Mouse (Mus musculus) CH12.LX (cell line): ENCODE measurements around the gene Spred2. TPM values are rescaled to one million over a fixed set of nuclear protein-coding genes. Genes with fewer than 3 reads are reported as not detected.

Experiments used
- DNase-seq: peaks from one replicate; pipeline ENCODE4 v3.0.0-alpha.2; 2013; ENCODE audit errors: extremely low read depth
- H3K27ac ChIP-seq: 2 replicates; pipeline ENCODE4 v1.5.1; 2012; ENCODE audit warnings: low read depth, mild to moderate bottlenecking, control low read depth, moderate library complexity; ENCODE audit not compliant: insufficient read depth
- H3K27me3 ChIP-seq: replicated peaks from 2 replicates; pipeline ENCODE3; 2012; ENCODE audit warnings: inconsistent platforms
- H3K36me3 ChIP-seq, 2 experiments: replicated peaks in 1 of 2; 2 replicates each; pipeline versions ENCODE3 to v1.6.1; 2012; ENCODE audit warnings: inconsistent platforms in 1 of 2, low read length in 1 of 2, mild to moderate bottlenecking in 1 of 2, mixed read lengths in 1 of 2, moderate library complexity in 1 of 2; ENCODE audit not compliant: control insufficient read depth in 1 of 2, insufficient read depth in 1 of 2
- H3K4me1 ChIP-seq, 2 experiments: 2 replicates each; pipeline ENCODE4 v1.6.1; 2012; ENCODE audit warnings: inconsistent platforms in 1 of 2, moderate library complexity in 1 of 2; ENCODE audit not compliant: insufficient read depth in 2 of 2, control insufficient read depth in 1 of 2
- H3K4me2 ChIP-seq: 2 replicates; pipeline ENCODE4 v1.6.1; 2012; ENCODE audit warnings: low read depth, mild to moderate bottlenecking, control low read depth; ENCODE audit not compliant: poor library complexity, insufficient read depth, severe bottlenecking
- H3K4me3 ChIP-seq, 3 experiments: fragments of 150-350 bp in 1 of 3; sonication (generic) in 1 of 3; replicated peaks in 1 of 3; 2 replicates each; pipeline versions ENCODE3 to v1.5.1; 2011 to 2012; ENCODE audit warnings: low read depth in 2 of 3, low read length in 2 of 3, mild to moderate bottlenecking in 2 of 3, moderate library complexity in 2 of 3, control low read depth in 1 of 3, improper control_type of control experiment in 1 of 3, inconsistent platforms in 1 of 3, mixed read lengths in 1 of 3; ENCODE audit not compliant: poor library complexity in 1 of 3
- H3K79me2 ChIP-seq: replicated peaks from 2 replicates; pipeline ENCODE4 v1.6.1; 2012; ENCODE audit warnings: mild to moderate bottlenecking, moderate library complexity; ENCODE audit not compliant: control insufficient read depth, poor library complexity, insufficient read depth, severe bottlenecking; ENCODE audit errors: extremely low read depth
- H3K9ac ChIP-seq: 2 replicates; pipeline ENCODE4 v1.6.1; 2012; ENCODE audit warnings: low read depth, mild to moderate bottlenecking, control low read depth, moderate library complexity; ENCODE audit not compliant: insufficient read depth
- H3K9me3 ChIP-seq: replicated peaks from 2 replicates; pipeline ENCODE3; 2012; ENCODE audit warnings: low read length, inconsistent platforms, mixed read lengths
- BHLHE40 ChIP-seq: IDR thresholded peaks from 2 replicates; pipeline ENCODE4 v1.6.1; 2011; ENCODE audit warnings: mild to moderate bottlenecking, low read depth, low read length, improper control_type of control experiment
- CHD2 ChIP-seq: IDR thresholded peaks from 2 replicates; pipeline ENCODE4 v1.6.1; 2011; ENCODE audit warnings: low read length, improper control_type of control experiment
- CTCF ChIP-seq, 2 experiments: IDR thresholded peaks in 1 of 2; conservative IDR thresholded peaks in 1 of 2; 2 replicates each; pipeline ENCODE4 v1.5.1; 2011 to 2012; ENCODE audit warnings: low read depth in 2 of 2, low read length in 2 of 2, improper control_type of control experiment in 1 of 2, inconsistent platforms in 1 of 2, mild to moderate bottlenecking in 1 of 2, moderate library complexity in 1 of 2
- ELF1 ChIP-seq: IDR thresholded peaks from 2 replicates; pipeline ENCODE4 v1.6.1; 2014; ENCODE audit warnings: low read depth, mild to moderate bottlenecking, inconsistent platforms, low read length, improper control_type of control experiment
- ETS1 ChIP-seq: conservative IDR thresholded peaks from 2 replicates; pipeline ENCODE4 v1.6.1; 2012; ENCODE audit warnings: low read depth, mild to moderate bottlenecking, inconsistent platforms, low read length, improper control_type of control experiment, moderate library complexity
- JUN ChIP-seq: IDR thresholded peaks from 2 replicates; pipeline ENCODE4 v1.6.1; 2011; ENCODE audit warnings: low read depth, mild to moderate bottlenecking, low read length, improper control_type of control experiment, moderate library complexity; ENCODE audit not compliant: insufficient read depth
- JUND ChIP-seq: conservative IDR thresholded peaks from 2 replicates; pipeline ENCODE4 v1.6.1; 2011; ENCODE audit warnings: low read depth, low read length, improper control_type of control experiment
- MAFK ChIP-seq: IDR thresholded peaks from 2 replicates; pipeline ENCODE4 v1.6.1; 2011; ENCODE audit warnings: low read length, improper control_type of control experiment; ENCODE audit not compliant: insufficient replicate concordance
- MAX ChIP-seq: IDR thresholded peaks from 2 replicates; pipeline ENCODE4 v1.6.1; 2011; ENCODE audit warnings: low read length, improper control_type of control experiment
- MAZ ChIP-seq: IDR thresholded peaks from 2 replicates; pipeline ENCODE4 v1.6.1; 2012; ENCODE audit warnings: low read depth, mild to moderate bottlenecking, inconsistent platforms, low read length, improper control_type of control experiment, moderate library complexity
- MEF2A ChIP-seq: IDR thresholded peaks from 2 replicates; pipeline ENCODE4 v1.6.1; 2014; ENCODE audit warnings: low read depth, mild to moderate bottlenecking, inconsistent platforms, low read length, improper control_type of control experiment, borderline replicate concordance
- MXI1 ChIP-seq: IDR thresholded peaks from 2 replicates; pipeline ENCODE4 v1.6.1; 2011; ENCODE audit warnings: mild to moderate bottlenecking, low read depth, low read length, improper control_type of control experiment
- MYC ChIP-seq: IDR thresholded peaks from 2 replicates; pipeline ENCODE4 v1.6.1; 2011; ENCODE audit warnings: low read depth, mild to moderate bottlenecking, improper control_type of control experiment, low read length
- NELFE ChIP-seq: IDR thresholded peaks from 2 replicates; pipeline ENCODE4 v1.6.1; 2011; ENCODE audit warnings: low read depth, low read length, improper control_type of control experiment
- NRF1 ChIP-seq: IDR thresholded peaks from 2 replicates; pipeline ENCODE4 v1.6.1; 2014; ENCODE audit warnings: low read depth, mild to moderate bottlenecking, inconsistent platforms, low read length, improper control_type of control experiment, moderate library complexity
- POLR2A ChIP-seq: IDR thresholded peaks from 2 replicates; pipeline ENCODE4 v1.6.1; 2011; ENCODE audit warnings: low read depth, mild to moderate bottlenecking, improper control_type of control experiment, low read length
- POLR2AphosphoS2 ChIP-seq: IDR thresholded peaks from 2 replicates; pipeline ENCODE4 v1.6.1; 2011; ENCODE audit warnings: low read depth, low read length, improper control_type of control experiment
- SIN3A ChIP-seq: IDR thresholded peaks from 2 replicates; pipeline ENCODE4 v1.6.1; 2012; ENCODE audit warnings: low read length, improper control_type of control experiment, inconsistent platforms
- TBP ChIP-seq: conservative IDR thresholded peaks from 2 replicates; pipeline ENCODE4 v1.6.1; 2011; ENCODE audit warnings: low read depth, low read length, improper control_type of control experiment
- ZC3H11A ChIP-seq: IDR thresholded peaks from 2 replicates; pipeline ENCODE4 v1.6.1; 2012; ENCODE audit warnings: low read depth, mild to moderate bottlenecking, inconsistent platforms, low read length, improper control_type of control experiment
- ZKSCAN1 ChIP-seq: IDR thresholded peaks from 2 replicates; pipeline ENCODE4 v1.6.1; 2012; ENCODE audit warnings: low read depth, inconsistent platforms, low read length, improper control_type of control experiment, borderline replicate concordance
- ZMIZ1 ChIP-seq: IDR thresholded peaks from 2 replicates; pipeline ENCODE4 v1.6.1; 2012; ENCODE audit warnings: low read depth, mild to moderate bottlenecking, inconsistent platforms, low read length, improper control_type of control experiment
- ZNF384 ChIP-seq: IDR thresholded peaks from 2 replicates; pipeline ENCODE4 v1.6.1; 2012; ENCODE audit warnings: low read depth, low read length, improper control_type of control experiment, inconsistent platforms
- dilution Hi-C: fragments of 300-500 bp; cut with MboI; formaldehyde crosslinking; loops from 2 replicates; pipeline ENCODE4 v1.14.3; 2020; ENCODE audit warnings: low sequenced_read_pairs; ENCODE audit not compliant: extremely low pct_unique_long_range_greater_than_20kb, extremely low pct_ligation_motif_present
- in situ Hi-C: fragments of 300-500 bp; cut with MboI; formaldehyde crosslinking; loops from 3 replicates; pipeline ENCODE4 v1.14.3; 2019; ENCODE audit warnings: low sequenced_read_pairs, low pct_ligation_motif_present, low pct_unique_long_range_greater_than_20kb, mixed read lengths
- polyA plus RNA-seq: library from polyadenylated mRNA; unstranded; fragments of >175 nt; gene quantifications from 2 replicates; pipeline ENCODE4 v1.2.1, GENCODE M21; 2012; ENCODE audit warnings: low read depth; ENCODE audit not compliant: insufficient read length
- total RNA-seq, 2 experiments: library from RNA; depleted of rRNA; stranded (reverse); fragments of 300-350 nt in 1 of 2; fragments of >200 nt in 1 of 2; gene quantifications; 2 replicates each; pipeline ENCODE4 v1.2.3; 2012 to 2014

Gene Spred2
- total and polyA plus RNA-seq, 3 experiments, result 1.4 to 15.8 (median 4.2) TPM

- in situ Hi-C loops (no loop called here), dilution Hi-C loops (no loop called here)
- no peak for DNase-seq
- no peaks in the 10 kb centered on the region for H3K27me3 ChIP-seq
- H3K4me1 ChIP-seq, result peaks cover 0 to 57% of the 10 kb centered on the region in 2 experiments; a peak in 2 of 4 replicates
- no peak overlapping the region for H3K4me2 ChIP-seq
- TF ChIP-seq CHD2, result no peak
- TF ChIP-seq ZMIZ1, result no peak
- no peak for TF ChIP-seq MEF2A
- no peak for TF ChIP-seq ZKSCAN1
- no peak for TF ChIP-seq SIN3A
- no peak for TF ChIP-seq TBP
- no peak for TF ChIP-seq JUND
- TF ChIP-seq NRF1, result no peak
- no peak overlapping the region for H3K9ac ChIP-seq
- no peak overlapping the region for H3K4me3 ChIP-seq
- peaks cover 0 to 47% of the 10 kb centered on the region in 2 experiments for H3K36me3 ChIP-seq
- no peak overlapping the region for H3K27ac ChIP-seq
- no peaks in the 10 kb centered on the region; the same call in none of the 2 replicates for H3K79me2 ChIP-seq
- no peaks in the 10 kb centered on the region for H3K9me3 ChIP-seq
These were observed 28.8 kb downstream of the Spred2 start for GRCm38 (mm10) chr11:19952963-19953362.

GRCm38 (mm10) chr11:19953919-19954318, 29.7 kb downstream of the Spred2 start:
- dilution Hi-C loops (no loop called here), in situ Hi-C loops (no loop called here)
- no peak for DNase-seq
- Histone ChIP-seq H3K27ac (no peak overlapping the region), H3K27me3 (no peaks in the 10 kb centered on the region), H3K4me2 (no peak overlapping the region), H3K36me3 (peaks cover 0 to 41% of the 10 kb centered on the region in 2 experiments), H3K9me3 (no peaks in the 10 kb centered on the region), H3K9ac (no peak overlapping the region), H3K4me1 (peaks cover 0 to 48% of the 10 kb centered on the region in 2 experiments; a peak in 2 of 4 replicates), H3K4me3 (no peak overlapping the region), H3K79me2 (no peaks in the 10 kb centered on the region; the same call in none of the 2 replicates)
- TF ChIP-seq MAX (no peak), ELF1 (no peak), NELFE (no peak), ZNF384 (no peak), POLR2AphosphoS2 (no peak), JUN (no peak), CHD2 (no peak), MAZ (no peak), MYC (no peak), POLR2A (no peak), ETS1 (no peak), BHLHE40 (no peak), MAFK (no peak), JUND (no peak), CTCF (conservative IDR thresholded peaks at IDR 0.05 in 1 of 2, IDR thresholded peaks at IDR 0.05 in 1 of 2; ENCODE audit: low read depth in 2 of 2, low read length in 2 of 2) (no peak), MXI1 (no peak), TBP (no peak), ZC3H11A (no peak)
- TF ChIP-seq, all 38 proteins: peak for 0
